Mouse (Mus musculus) embryonic fibroblast, embryonic 13.5 days (primary cell): ENCODE data around the gene Acap3.

Experiments used
- CTCF ChIP-seq: IDR thresholded peaks from 2 replicates; pipeline ENCODE4 v1.5.1; 2011; ENCODE audit warnings: mild to moderate bottlenecking, control low read depth, low read length, moderate library complexity, borderline replicate concordance; ENCODE audit not compliant: insufficient read depth
- POLR2A ChIP-seq: IDR thresholded peaks from 2 replicates; pipeline ENCODE4 v1.6.1; 2011; ENCODE audit warnings: low read depth, mild to moderate bottlenecking, control low read depth, low read length, moderate library complexity

- TF ChIP-seq POLR2A = no peak
- no peak for TF ChIP-seq CTCF
Measured at GRCm38 (mm10) chr4:155851368-155851767, 40.3 kb upstream of the Acap3 start.
